Mouse (Mus musculus) intestine, embryonic 15.5 days (tissue): ENCODE results near the gene Rab4a. TPM values are rescaled to one million over a fixed set of nuclear protein-coding genes. Genes with fewer than 3 reads are reported as not detected.

Source experiments
- ATAC-seq: fragments of 200-750 bp; cut with Nextera tagmentation; 2 replicates; pipeline ENCODE4 v1.8.0; 2017; ENCODE audit warnings: moderate TSS enrichment, moderate library complexity
- H3K27ac ChIP-seq: fragments of 300-500 bp; sonication (generic); 2 replicates; pipeline ENCODE4 v1.5.1; 2015; ENCODE audit warnings: mild to moderate bottlenecking, inconsistent platforms
- H3K27me3 ChIP-seq: fragments of 300-500 bp; sonication (generic); replicated peaks from 2 replicates; pipeline ENCODE4 v1.6.1; 2015; ENCODE audit warnings: inconsistent platforms
- H3K36me3 ChIP-seq: fragments of 300-500 bp; sonication (generic); 2 replicates; pipeline ENCODE4 v1.6.1; 2015; ENCODE audit warnings: inconsistent platforms
- H3K4me1 ChIP-seq: fragments of 300-500 bp; sonication (generic); replicated peaks from 2 replicates; pipeline ENCODE4 v1.6.1; 2015; ENCODE audit warnings: inconsistent platforms
- H3K4me2 ChIP-seq: fragments of 300-500 bp; sonication (generic); replicated peaks from 2 replicates; pipeline ENCODE4 v1.6.1; 2015; ENCODE audit warnings: mild to moderate bottlenecking, inconsistent platforms
- H3K4me3 ChIP-seq: fragments of 300-500 bp; sonication (generic); replicated peaks from 2 replicates; pipeline ENCODE4 v1.5.1; 2015; ENCODE audit warnings: inconsistent platforms
- H3K9ac ChIP-seq: fragments of 300-500 bp; sonication (generic); 2 replicates; pipeline ENCODE4 v1.6.1; 2015; ENCODE audit warnings: inconsistent platforms
- H3K9me3 ChIP-seq: fragments of 300-500 bp; sonication (generic); 2 replicates; pipeline ENCODE4 v1.6.1; 2016; ENCODE audit warnings: inconsistent platforms
- WGBS: fragments of 180-500 bp; shearing (Covaris S2); methylation state at CpG from one replicate; pipeline ENCODE4 v1.1.7; 2015; 5-methylcytosine and 5-hydroxymethylcytosine counted together
- polyA plus RNA-seq: library from polyadenylated mRNA; unstranded; fragments of >200 nt; fragmentation: Nextera tagmentation; extraction: Ambion mirVana; gene quantifications from 2 replicates; pipeline ENCODE4 v1.2.1, GENCODE M21; 2015

Gene Rab4a
- polyA plus RNA-seq, 1 experiment from 2014 or later = 54.8 TPM

DNA sequence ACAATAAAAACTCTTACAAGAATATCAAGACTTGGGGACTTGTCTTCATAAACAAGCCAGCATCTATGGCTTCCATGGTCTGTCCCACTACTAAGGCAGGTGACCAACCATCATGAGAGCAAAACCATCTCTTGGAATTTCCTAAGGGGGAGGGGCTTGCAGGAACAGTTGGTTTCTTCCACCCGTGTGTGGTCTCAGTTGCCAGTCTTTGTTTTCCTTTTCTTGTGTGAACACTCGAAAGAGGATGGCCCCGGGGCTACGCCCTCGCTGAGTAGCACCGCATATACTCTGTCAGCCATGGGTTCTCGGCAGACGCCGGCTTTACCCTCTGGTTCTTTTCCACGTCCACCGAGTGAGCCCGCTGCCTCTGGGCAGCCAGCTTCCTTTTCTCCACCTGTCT lies 36.3 kb downstream of the Rab4a start:
- WGBS = 91% methylated on average over 12 of the region's 12 CpGs
- Histone ChIP-seq H3K36me3 (no peaks in the 10 kb centered on the region), H3K9ac (no peak overlapping the region), H3K9me3 (no peaks in the 10 kb centered on the region), H3K4me2 (no peak overlapping the region), H3K4me3 (no peak overlapping the region), H3K27ac (no peak overlapping the region), H3K4me1 (no peaks in the 10 kb centered on the region), H3K27me3 (no peaks in the 10 kb centered on the region)
- no peak for ATAC-seq

DNA sequence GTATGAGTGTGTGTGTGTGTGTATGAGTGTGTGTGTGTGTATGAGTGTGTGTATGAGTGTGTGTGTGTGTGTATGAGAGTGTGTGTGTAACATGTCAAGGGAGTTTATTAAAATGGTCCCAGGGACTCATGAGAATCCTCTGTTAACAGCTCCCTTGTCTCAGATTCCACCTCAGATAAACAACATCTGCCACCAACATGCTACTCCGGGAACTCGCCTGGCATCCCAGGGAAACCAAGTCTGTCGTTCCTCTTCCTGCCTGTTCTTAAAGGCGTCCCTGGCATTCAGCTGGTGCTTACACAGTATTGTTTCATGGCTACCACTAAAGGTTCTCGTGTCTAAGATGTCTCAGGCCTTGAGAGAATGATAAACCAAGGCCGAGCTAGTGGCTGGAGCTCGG lies 38.6 kb downstream of the Rab4a start:
- H3K9me3 ChIP-seq = no peaks in the 10 kb centered on the region
- no peak overlapping the region for H3K27ac ChIP-seq
- H3K4me1 ChIP-seq = no peaks in the 10 kb centered on the region
- H3K9ac ChIP-seq = no peak overlapping the region
- no peaks in the 10 kb centered on the region for H3K27me3 ChIP-seq
- no peak overlapping the region for H3K4me2 ChIP-seq
- H3K4me3 ChIP-seq = no peak overlapping the region
- no peak for ATAC-seq
- H3K36me3 ChIP-seq = no peaks in the 10 kb centered on the region
- WGBS = 74% methylated on average over 7 of the region's 7 CpGs

DNA sequence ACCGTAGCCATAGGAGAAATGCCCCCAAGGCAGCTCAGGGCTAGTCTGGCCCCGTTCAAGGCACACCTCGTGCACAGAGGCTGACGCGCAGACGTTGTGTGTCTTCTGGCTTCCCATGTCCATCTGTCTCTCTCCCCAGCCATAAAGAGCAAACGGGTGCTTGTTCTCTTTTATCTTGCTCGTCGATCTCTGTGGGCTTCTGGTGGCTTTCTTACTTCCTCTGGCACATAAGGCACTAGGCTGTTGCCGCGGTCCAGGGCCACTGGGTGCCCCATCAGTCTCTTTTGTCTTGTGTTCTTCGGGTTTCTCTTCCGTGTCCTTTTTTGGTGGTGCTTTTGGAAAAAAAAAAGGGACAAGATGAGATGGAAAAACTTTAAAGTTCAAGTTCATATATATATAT lies 39.3 kb downstream of the Rab4a start:
- H3K27ac ChIP-seq = no peak overlapping the region
- 85% methylated on average over 13 of the region's 13 CpGs for WGBS
- no peak overlapping the region for H3K4me2 ChIP-seq
- no peaks in the 10 kb centered on the region for H3K4me1 ChIP-seq
- no peaks in the 10 kb centered on the region for H3K36me3 ChIP-seq
- no peak overlapping the region for H3K4me3 ChIP-seq
- no peak overlapping the region for H3K9ac ChIP-seq
- H3K27me3 ChIP-seq = no peaks in the 10 kb centered on the region
- H3K9me3 ChIP-seq = no peaks in the 10 kb centered on the region
- no peak for ATAC-seq

DNA sequence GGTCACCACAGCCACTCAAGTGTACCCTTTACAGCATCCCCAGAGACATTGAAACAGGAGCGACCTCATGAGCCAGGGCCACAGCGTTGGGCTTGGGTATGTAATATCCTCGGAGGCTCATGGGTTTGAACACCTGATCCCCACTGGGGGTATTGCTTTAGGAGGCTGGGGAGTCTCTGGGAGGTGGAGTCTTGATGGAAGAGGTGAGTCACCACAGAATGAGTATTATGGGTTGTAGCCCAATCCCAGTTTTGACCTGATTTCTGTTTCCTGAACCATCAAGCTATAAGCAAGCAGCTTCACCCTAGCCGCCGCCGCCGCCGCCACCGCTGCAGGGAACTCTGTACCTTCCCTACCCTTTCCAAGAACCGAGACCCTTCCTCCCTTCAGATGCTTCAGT lies 40.2 kb downstream of the Rab4a start:
- H3K9me3 ChIP-seq = no peaks in the 10 kb centered on the region
- no peak overlapping the region for H3K4me3 ChIP-seq
- no peak overlapping the region for H3K4me2 ChIP-seq
- H3K4me1 ChIP-seq = no peaks in the 10 kb centered on the region
- 90% methylated on average over 10 of the region's 10 CpGs for WGBS
- H3K27me3 ChIP-seq = no peaks in the 10 kb centered on the region
- no peak overlapping the region for H3K9ac ChIP-seq
- no peaks in the 10 kb centered on the region for H3K36me3 ChIP-seq
- ATAC-seq = no peak
- no peak overlapping the region for H3K27ac ChIP-seq

DNA sequence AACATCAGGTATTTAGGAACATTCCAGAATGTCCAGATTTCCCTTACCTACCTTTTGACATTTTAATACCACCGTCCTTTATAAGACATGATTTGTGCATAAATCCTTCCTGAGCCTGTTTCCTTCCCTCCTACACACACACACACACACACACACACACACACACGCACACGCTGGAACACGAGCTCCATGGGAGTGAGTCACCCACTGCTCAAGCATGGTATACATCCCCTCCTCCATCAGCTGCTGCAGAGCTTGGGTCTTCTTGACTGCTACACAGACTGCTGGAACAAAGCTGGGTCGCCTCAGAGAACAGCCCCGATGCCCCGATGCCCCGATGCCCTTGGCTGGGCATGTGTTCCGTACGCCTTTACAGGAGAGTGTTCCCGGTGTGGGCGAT lies 40.7 kb downstream of the Rab4a start:
- 86% methylated on average over 12 of the region's 12 CpGs for WGBS
- Histone ChIP-seq H3K36me3 (no peaks in the 10 kb centered on the region), H3K4me3 (no peak overlapping the region), H3K27ac (no peak overlapping the region), H3K9ac (no peak overlapping the region), H3K4me1 (no peaks in the 10 kb centered on the region), H3K27me3 (no peaks in the 10 kb centered on the region), H3K9me3 (no peaks in the 10 kb centered on the region), H3K4me2 (no peak overlapping the region)
- no peak for ATAC-seq

GRCm38 (mm10) chr8:123847546-123847945 lies 41.8 kb downstream of the Rab4a start:
- H3K27me3 ChIP-seq = no peaks in the 10 kb centered on the region
- H3K9ac ChIP-seq = no peak overlapping the region
- no peaks in the 10 kb centered on the region for H3K9me3 ChIP-seq
- no peaks in the 10 kb centered on the region for H3K4me1 ChIP-seq
- no peak for ATAC-seq
- H3K36me3 ChIP-seq = no peaks in the 10 kb centered on the region
- no peak overlapping the region for H3K27ac ChIP-seq
- 63% methylated on average over 3 of the region's 3 CpGs for WGBS
- no peak overlapping the region for H3K4me2 ChIP-seq
- H3K4me3 ChIP-seq = no peak overlapping the region

DNA sequence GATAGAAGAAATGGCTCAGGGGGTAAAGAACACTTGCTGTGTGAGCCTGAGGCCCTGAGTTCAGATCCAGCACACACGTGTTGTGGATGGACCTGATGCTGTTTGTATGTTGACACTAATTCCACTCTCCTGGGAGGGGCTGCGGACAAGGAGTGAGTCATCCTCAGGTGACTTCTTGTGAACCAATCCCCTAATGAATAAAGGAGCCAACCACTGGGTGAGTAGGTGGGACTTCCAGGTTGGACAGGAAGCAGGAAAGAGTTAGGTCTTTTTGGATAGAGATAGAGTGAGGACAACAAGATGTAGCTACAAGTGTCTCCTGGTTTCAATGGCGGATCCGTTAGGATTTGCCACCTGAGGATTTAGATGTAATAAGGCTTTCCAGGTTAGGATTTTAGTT lies 43.6 kb downstream of the Rab4a start:
- Histone ChIP-seq H3K4me3 (no peak overlapping the region), H3K27ac (no peak overlapping the region), H3K9me3 (no peaks in the 10 kb centered on the region), H3K27me3 (no peaks in the 10 kb centered on the region), H3K4me1 (no peaks in the 10 kb centered on the region), H3K4me2 (no peak overlapping the region), H3K36me3 (no peaks in the 10 kb centered on the region), H3K9ac (no peak overlapping the region)
- 82% methylated on average over 4 of the region's 4 CpGs for WGBS
- no peak for ATAC-seq

- Histone ChIP-seq H3K4me3 (no peak overlapping the region), H3K9me3 (no peaks in the 10 kb centered on the region), H3K27ac (no peak overlapping the region), H3K36me3 (no peaks in the 10 kb centered on the region), H3K27me3 (no peaks in the 10 kb centered on the region), H3K9ac (no peak overlapping the region), H3K4me2 (no peak overlapping the region), H3K4me1 (no peaks in the 10 kb centered on the region)
- no peak for ATAC-seq
- 32% methylated on average over 5 of the region's 5 CpGs for WGBS
Measured at GRCm38 (mm10) chr8:123851590-123851989, 45.8 kb downstream of the Rab4a start.

DNA sequence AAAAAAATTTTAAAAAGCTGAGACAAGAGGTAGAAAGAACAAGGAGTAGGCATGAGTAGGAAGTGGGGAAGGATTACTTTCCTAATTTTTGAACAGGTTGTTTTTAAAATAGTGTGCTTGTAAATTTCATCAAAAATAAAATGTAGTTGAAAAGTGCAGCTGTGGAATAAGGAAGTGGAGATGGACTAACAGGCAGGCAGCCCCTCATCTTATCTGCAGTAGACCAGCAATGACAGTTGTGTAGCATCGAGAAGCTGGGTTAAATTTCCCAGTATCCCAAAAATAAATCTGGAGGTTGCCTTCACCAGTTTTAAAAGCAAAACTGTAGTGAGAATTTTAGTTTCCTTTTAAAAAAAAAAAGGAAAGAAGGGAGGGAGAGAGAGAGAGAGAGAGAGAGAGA lies 48.5 kb downstream of the Rab4a start:
- Histone ChIP-seq H3K27me3 (no peaks in the 10 kb centered on the region), H3K27ac (no peak overlapping the region), H3K4me3 (no peak overlapping the region), H3K4me2 (no peak overlapping the region), H3K36me3 (no peaks in the 10 kb centered on the region), H3K9ac (no peak overlapping the region), H3K9me3 (no peaks in the 10 kb centered on the region), H3K4me1 (peaks cover 8% of the 10 kb centered on the region; the same call in 1 of the 2 replicates)
- 91% methylated on average over 1 of the region's 1 CpGs for WGBS
- no peak for ATAC-seq

DNA sequence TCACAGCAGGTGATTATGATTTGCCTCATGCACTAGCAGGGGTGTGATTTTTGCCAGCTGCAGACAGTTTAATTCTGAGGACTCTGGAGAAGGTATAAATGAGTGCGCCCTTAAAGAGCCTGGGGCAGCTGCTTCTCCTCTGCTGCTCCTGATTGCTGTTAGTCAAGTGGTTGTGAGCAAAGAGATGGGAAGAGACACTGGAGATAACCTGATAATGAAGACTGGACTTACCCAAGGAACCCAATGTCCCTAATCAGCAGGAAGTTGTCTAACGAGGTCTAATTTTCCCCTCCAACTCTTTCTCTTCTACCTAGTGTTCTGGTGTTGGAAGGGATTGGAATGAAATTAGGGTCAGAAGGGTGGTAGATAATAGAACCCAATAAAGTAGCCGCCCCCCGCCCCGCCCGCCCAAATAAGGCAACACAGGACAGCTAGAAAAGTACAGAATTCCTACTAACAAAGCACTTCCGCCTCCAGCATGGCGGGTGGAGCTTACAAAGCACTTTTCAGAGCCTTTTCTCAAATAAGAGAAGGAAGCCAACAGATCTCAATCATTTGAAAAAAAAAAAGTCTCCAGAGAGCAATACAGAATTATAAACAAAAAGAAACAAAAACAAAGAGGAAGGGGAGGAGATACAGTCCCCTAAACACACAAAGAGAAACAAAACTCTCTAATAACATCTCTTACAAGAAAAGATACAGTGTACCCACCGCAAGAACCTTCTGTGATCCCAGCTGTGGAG lies 49.1 kb downstream of the Rab4a start:
- WGBS = 88% methylated on average over 9 of the region's 9 CpGs
- ATAC-seq = no peak
- Histone ChIP-seq H3K4me1 (peaks cover 8% of the 10 kb centered on the region; the same call in 1 of the 2 replicates), H3K9me3 (no peaks in the 10 kb centered on the region), H3K27me3 (no peaks in the 10 kb centered on the region), H3K4me2 (no peak overlapping the region), H3K36me3 (no peaks in the 10 kb centered on the region), H3K4me3 (no peak overlapping the region), H3K9ac (no peak overlapping the region), H3K27ac (no peak overlapping the region)

GRCm38 (mm10) chr8:123857361-123857760 lies 51.6 kb downstream of the Rab4a start:
- H3K27me3 ChIP-seq = no peaks in the 10 kb centered on the region
- H3K9ac ChIP-seq = no peak overlapping the region
- no peak overlapping the region for H3K4me2 ChIP-seq
- 79% methylated on average over 3 of the region's 3 CpGs for WGBS
- no peaks in the 10 kb centered on the region for H3K9me3 ChIP-seq
- ATAC-seq = no peak
- H3K4me3 ChIP-seq = no peak overlapping the region
- H3K4me1 ChIP-seq = peaks cover 10% of the 10 kb centered on the region; the same call in 1 of the 2 replicates
- no peaks in the 10 kb centered on the region for H3K36me3 ChIP-seq
- H3K27ac ChIP-seq = no peak overlapping the region

DNA sequence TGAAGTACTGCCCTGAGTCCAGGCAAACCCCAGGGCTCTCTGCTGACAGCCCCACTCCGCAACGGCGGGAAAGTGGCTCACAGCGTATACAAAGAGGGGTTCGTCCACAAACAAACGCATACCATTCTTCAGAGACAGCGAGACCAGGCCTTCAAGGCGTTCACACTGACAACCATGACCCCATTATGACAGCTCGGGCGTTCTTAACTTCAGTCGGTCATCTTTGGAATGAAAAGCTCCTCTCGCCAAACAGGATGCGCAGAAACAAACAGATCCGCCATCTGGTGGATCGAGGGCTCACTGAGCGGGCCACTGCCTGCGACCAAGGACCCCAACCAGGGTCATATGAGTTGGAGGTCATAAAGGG lies 52.8 kb downstream of the Rab4a start:
- peak overlapping the region; percentile 73; the same call in 1 of the 2 replicates for H3K27ac ChIP-seq
- peak overlapping the region; percentile 87 for H3K9ac ChIP-seq
- peak overlapping the region; percentile 98 for H3K4me2 ChIP-seq
- peaks cover 4% of the 10 kb centered on the region; the same call in 1 of the 2 replicates for H3K27me3 ChIP-seq
- 1% methylated on average over 17 of the region's 17 CpGs for WGBS
- H3K4me1 ChIP-seq = peaks cover 10% of the 10 kb centered on the region; the same call in 1 of the 2 replicates
- H3K4me3 ChIP-seq = peak overlapping the region; percentile 97
- H3K36me3 ChIP-seq = no peaks in the 10 kb centered on the region
- H3K9me3 ChIP-seq = no peaks in the 10 kb centered on the region
- ATAC-seq = peak; percentile 2; the same call in 1 of the 2 replicates

DNA sequence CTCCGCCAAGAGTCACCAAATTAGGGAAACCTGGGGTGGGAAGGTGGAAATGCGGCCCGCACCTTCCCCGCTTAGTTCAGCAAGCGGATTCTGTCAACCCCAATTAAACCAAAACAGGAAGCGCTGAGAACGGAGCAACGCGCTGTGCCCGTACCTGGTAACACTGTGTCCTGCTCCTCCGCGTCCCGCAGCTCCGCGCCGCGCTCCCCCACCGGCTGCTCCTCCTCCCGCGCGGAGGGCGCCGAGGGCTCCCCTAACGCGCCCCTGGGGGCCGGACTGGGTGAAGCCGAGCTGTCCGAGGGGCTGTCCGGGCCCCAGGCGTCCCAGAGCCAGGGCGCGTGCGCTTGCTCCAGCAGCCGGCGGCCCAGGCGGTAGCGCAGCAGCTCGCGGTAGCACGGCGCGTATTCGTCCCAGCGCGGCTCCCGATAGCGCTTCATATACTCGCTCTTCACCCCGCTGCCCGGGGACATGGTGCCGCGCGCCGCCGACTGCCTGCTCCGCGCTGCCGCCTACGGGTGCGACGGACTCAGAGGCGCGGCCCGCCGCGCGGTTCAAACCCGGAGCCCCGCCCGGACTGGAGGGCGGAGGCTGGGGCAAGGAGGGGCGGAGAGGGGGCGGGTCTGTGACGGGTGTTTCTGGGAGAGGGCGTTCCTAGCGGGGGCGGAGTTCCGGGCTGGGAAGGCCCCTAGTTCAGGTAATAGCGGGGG lies 53.3 kb downstream of the Rab4a start:
- under 1% methylated on average over 79 of the region's 79 CpGs for WGBS

More for the DNA sequence above, 53.3 kb downstream of the Rab4a start:
- peaks cover 8% of the 10 kb centered on the region for H3K27me3 ChIP-seq
- peak overlapping the region; percentile 98 for H3K4me2 ChIP-seq
- ATAC-seq = peak; percentile 99
- peaks cover 10% of the 10 kb centered on the region; the same call in 1 of the 2 replicates for H3K4me1 ChIP-seq
- no peaks in the 10 kb centered on the region for H3K36me3 ChIP-seq
- H3K9ac ChIP-seq = peak overlapping the region; percentile 87
- H3K4me3 ChIP-seq = peak overlapping the region; percentile 97
- peak overlapping the region; percentile 73 for H3K27ac ChIP-seq
- no peaks in the 10 kb centered on the region for H3K9me3 ChIP-seq
